In genomic region chr10:44873642-44874285, GRCm38 (mm10) we compare ENCODE assay signal across 18 mouse cellular contexts.
A peak's percentile ranks its signal among the peaks of the same experiment; 100 is the strongest.
DNase-seq lines count a peak whose midpoint lies in the region; ATAC-seq lines count a peak whose summit lies in the region.
"Had no signal": no experiment of that assay in that cellular context is flagged by ENCODE, and none has a peak within 500 bp of the region (broad histone marks: within the 10 kb centered on the region; RNA-seq: fewer than 3 reads in every experiment).

No protein-coding gene starts in this region.

- DNase-seq in forebrain, embryonic 11.5 days (ENCODE audit: low spot score), result no peak
- peak; percentile 3 to 13 for DNase-seq in right cerebral cortex, adult 2 months (ENCODE audit: low spot score in 2 of 2)
- no peak for DNase-seq in right cerebral cortex, postnatal 4 days
- peak; percentile 5 to 10 for DNase-seq in left cerebral cortex, postnatal 36 days (ENCODE audit: low spot score in 2 of 2)
- no peak for DNase-seq in spleen, postnatal 4 days (ENCODE audit: low spot score in 2 of 2)
- no peak for DNase-seq in cerebellum, adult 11-12 months
- DNase-seq in testis, postnatal 10 days (ENCODE audit: low spot score), result no peak
- DNase-seq: adrenal gland, adult 8-10 months; cerebellum, postnatal 10 days; heart, adult 2 months; heart, postnatal 10 days; kidney, adult 8-10 months; lung, adult 2 months; thymus, postnatal 14 days had no signal

- H3K9me3 ChIP-seq in forebrain, embryonic 15.5 days, result no peaks in the 10 kb centered on the region
- no peaks in the 10 kb centered on the region for H3K9me3 ChIP-seq in forebrain, embryonic 11.5 days (ENCODE audit: control insufficient read depth, low read length)
- H3K9me3 ChIP-seq: hindbrain, embryonic 15.5 days; neural tube, embryonic 12.5 days had no signal

- intact Hi-C loops in left cerebral cortex, postnatal 36 days (cut with DNase I), result no loop called here

- 0 out of 2 replicates have a peak, but pooled peaks cover 4% of the 10 kb centered on the region for H3K4me1 ChIP-seq in forebrain, embryonic 15.5 days
- H3K4me1 ChIP-seq in forebrain, embryonic 11.5 days (replicated peaks; ENCODE audit: control insufficient read depth, insufficient read depth, low read length), result no peaks in the 10 kb centered on the region
- H3K4me1 ChIP-seq: hindbrain, embryonic 15.5 days; neural tube, embryonic 12.5 days had no signal

- no peaks in the 10 kb centered on the region for H3K27me3 ChIP-seq in forebrain, embryonic 15.5 days
- no peaks in the 10 kb centered on the region for H3K27me3 ChIP-seq in forebrain, embryonic 11.5 days (ENCODE audit: control insufficient read depth, insufficient read depth, low read length)
- H3K27me3 ChIP-seq: hindbrain, embryonic 15.5 days; neural tube, embryonic 12.5 days had no signal

- no peak overlapping the region for H3K9ac ChIP-seq in forebrain, embryonic 15.5 days (replicated peaks)
- H3K9ac ChIP-seq in forebrain, embryonic 11.5 days (ENCODE audit: low read length), result no peak overlapping the region
- H3K9ac ChIP-seq: hindbrain, embryonic 15.5 days; neural tube, embryonic 12.5 days had no signal

- no peak overlapping the region for H3K27ac ChIP-seq in forebrain, embryonic 15.5 days (replicated peaks)
- H3K27ac ChIP-seq in forebrain, embryonic 11.5 days (ENCODE audit: low read depth, low read length), result no peak overlapping the region
- H3K27ac ChIP-seq: heart, adult 2 months; hindbrain, embryonic 15.5 days; neural tube, embryonic 12.5 days had no signal

- WGBS in forebrain, embryonic 15.5 days, result 43% methylated on average over 5 of the region's 5 CpGs
- WGBS in forebrain, embryonic 11.5 days, result 63% methylated on average over 5 of the region's 5 CpGs

- H3K36me3 ChIP-seq in forebrain, embryonic 15.5 days, result no peaks in the 10 kb centered on the region
- H3K36me3 ChIP-seq in forebrain, embryonic 11.5 days (ENCODE audit: control insufficient read depth, insufficient read depth, low read length), result no peaks in the 10 kb centered on the region
- H3K36me3 ChIP-seq: hindbrain, embryonic 15.5 days; neural tube, embryonic 12.5 days had no signal

- no peak overlapping the region for H3K4me3 ChIP-seq in forebrain, embryonic 15.5 days
- no peak overlapping the region for H3K4me3 ChIP-seq in forebrain, embryonic 11.5 days (ENCODE audit: low read depth, low read length)
- H3K4me3 ChIP-seq: heart, adult 2 months; hindbrain, embryonic 15.5 days; neural tube, embryonic 12.5 days had no signal

- peak; percentile 48; the same call in 1 of the 2 replicates for ATAC-seq in forebrain, embryonic 15.5 days (replicated peaks)
- ATAC-seq in forebrain, embryonic 11.5 days (replicated peaks; ENCODE audit: low FRiP score), result no peak
- ATAC-seq: midbrain, embryonic 16.5 days had no signal

- no peak overlapping the region for H3K4me2 ChIP-seq in forebrain, embryonic 15.5 days (replicated peaks)
- no peak overlapping the region for H3K4me2 ChIP-seq in forebrain, embryonic 11.5 days (ENCODE audit: low read depth, low read length, severe bottlenecking)
- H3K4me2 ChIP-seq: hindbrain, embryonic 15.5 days; neural tube, embryonic 12.5 days had no signal

Comparison
In these comparisons a context has a peak if more than half of its experiments do, and no peak if none do; other contexts are left out.
1. DNase-seq: peak in right cerebral cortex, adult 2 months (2 of 2) and left cerebral cortex, postnatal 36 days (2 of 2); none in forebrain, embryonic 11.5 days (single experiment), right cerebral cortex, postnatal 4 days (single experiment), spleen, postnatal 4 days (0 of 2), cerebellum, adult 11-12 months (single experiment) and testis, postnatal 10 days (single experiment).